Mouse (Mus musculus): ENCODE results near the gene Gng8. TPM values are rescaled to one million over a fixed set of nuclear protein-coding genes. Genes with fewer than 3 reads are reported as not detected.
A peak's percentile ranks its signal among the peaks of the same experiment; 100 is the strongest.

Gene Gng8
- polyA plus RNA-seq, 1 experiment from 2014 or later: 13.0 TPM

- Histone ChIP-seq H3K27me3 (ENCODE audit: control insufficient read depth, insufficient read depth, low read depth, low read length) (peaks cover 22% of the 10 kb centered on the region), H3K9me3 (ENCODE audit: control insufficient read depth, low read length) (no peaks in the 10 kb centered on the region), H3K4me3 (ENCODE audit: low read length) (peak overlapping the region; percentile 5), H3K27ac (ENCODE audit: low read length) (no peak overlapping the region), H3K4me2 (ENCODE audit: low read depth, low read length) (peak overlapping the region; percentile 44), H3K4me1 (replicated peaks; ENCODE audit: control insufficient read depth, insufficient read depth, low read length) (peaks cover 33% of the 10 kb centered on the region), H3K36me3 (ENCODE audit: control insufficient read depth, insufficient read depth, low read length) (no peaks in the 10 kb centered on the region), H3K9ac (ENCODE audit: low read length) (peak overlapping the region; percentile 40; the same call in 1 of the 2 replicates)
- no peak for ATAC-seq (ENCODE audit: low read depth)
- under 1% methylated on average over 24 of the region's 24 CpGs for WGBS
Measured at GRCm38 (mm10) chr7:16895000-16895399, 3.4 kb downstream of the Gng8 start.

DNA sequence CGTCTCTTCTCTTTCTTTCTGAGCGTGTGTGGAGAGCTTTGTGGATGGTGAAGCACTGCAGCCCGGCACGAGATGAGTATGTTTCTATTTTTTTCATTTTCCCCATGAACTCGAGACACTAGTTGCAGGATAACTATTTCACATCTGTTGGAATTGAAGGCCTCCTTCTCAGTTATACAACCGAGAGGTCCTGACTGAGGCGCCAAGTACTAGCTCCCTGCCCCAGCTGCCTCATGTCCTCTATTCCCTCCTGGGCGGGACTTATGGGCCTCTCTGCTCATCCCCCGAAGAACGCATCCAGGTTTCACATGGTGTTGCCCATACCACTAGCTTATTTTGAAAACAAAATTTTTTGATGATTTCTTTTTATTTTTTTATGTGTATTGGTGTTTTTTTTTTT lies 3.9 kb downstream of the Gng8 start:
- no peaks in the 10 kb centered on the region for H3K9me3 ChIP-seq (ENCODE audit: control insufficient read depth, low read length)
- no peak for ATAC-seq (ENCODE audit: low read depth)
- no peak overlapping the region for H3K27ac ChIP-seq (ENCODE audit: low read length)
- WGBS: 27% methylated on average over 10 of the region's 10 CpGs
- H3K4me3 ChIP-seq (ENCODE audit: low read length): no peak overlapping the region; the same call in 1 of the 2 replicates
- H3K9ac ChIP-seq (ENCODE audit: low read length): no peak overlapping the region
- no peaks in the 10 kb centered on the region for H3K36me3 ChIP-seq (ENCODE audit: control insufficient read depth, insufficient read depth, low read length)
- H3K27me3 ChIP-seq (ENCODE audit: control insufficient read depth, insufficient read depth, low read depth, low read length): peaks cover 22% of the 10 kb centered on the region
- H3K4me2 ChIP-seq (ENCODE audit: low read depth, low read length): peak overlapping the region; percentile 44
- peaks cover 33% of the 10 kb centered on the region for H3K4me1 ChIP-seq (replicated peaks; ENCODE audit: control insufficient read depth, insufficient read depth, low read length)

GRCm38 (mm10) chr7:16900526-16900925 lies 8.9 kb downstream of the Gng8 start:
- WGBS: 37% methylated on average over 5 of the region's 5 CpGs
- Histone ChIP-seq H3K9ac (ENCODE audit: low read length) (no peak overlapping the region), H3K4me3 (ENCODE audit: low read length) (no peak overlapping the region), H3K27me3 (ENCODE audit: control insufficient read depth, insufficient read depth, low read depth, low read length) (no peaks in the 10 kb centered on the region), H3K36me3 (ENCODE audit: control insufficient read depth, insufficient read depth, low read length) (no peaks in the 10 kb centered on the region), H3K27ac (ENCODE audit: low read length) (no peak overlapping the region), H3K4me2 (ENCODE audit: low read depth, low read length) (no peak overlapping the region), H3K4me1 (replicated peaks; ENCODE audit: control insufficient read depth, insufficient read depth, low read length) (peaks cover 8% of the 10 kb centered on the region), H3K9me3 (ENCODE audit: control insufficient read depth, low read length) (no peaks in the 10 kb centered on the region)
- ATAC-seq (ENCODE audit: low read depth): no peak

GRCm38 (mm10) chr7:16903439-16903955 lies 11.9 kb downstream of the Gng8 start:
- no peak for ATAC-seq (ENCODE audit: low read depth)
- WGBS: 78% methylated on average over 2 of the region's 2 CpGs
- Histone ChIP-seq H3K4me2 (ENCODE audit: low read depth, low read length) (no peak overlapping the region), H3K27me3 (ENCODE audit: control insufficient read depth, insufficient read depth, low read depth, low read length) (no peaks in the 10 kb centered on the region), H3K9ac (ENCODE audit: low read length) (no peak overlapping the region), H3K4me3 (ENCODE audit: low read length) (no peak overlapping the region), H3K9me3 (ENCODE audit: control insufficient read depth, low read length) (no peaks in the 10 kb centered on the region), H3K36me3 (ENCODE audit: control insufficient read depth, insufficient read depth, low read length) (no peaks in the 10 kb centered on the region), H3K4me1 (replicated peaks; ENCODE audit: control insufficient read depth, insufficient read depth, low read length) (peaks cover 17% of the 10 kb centered on the region), H3K27ac (ENCODE audit: low read length) (no peak overlapping the region)

DNA sequence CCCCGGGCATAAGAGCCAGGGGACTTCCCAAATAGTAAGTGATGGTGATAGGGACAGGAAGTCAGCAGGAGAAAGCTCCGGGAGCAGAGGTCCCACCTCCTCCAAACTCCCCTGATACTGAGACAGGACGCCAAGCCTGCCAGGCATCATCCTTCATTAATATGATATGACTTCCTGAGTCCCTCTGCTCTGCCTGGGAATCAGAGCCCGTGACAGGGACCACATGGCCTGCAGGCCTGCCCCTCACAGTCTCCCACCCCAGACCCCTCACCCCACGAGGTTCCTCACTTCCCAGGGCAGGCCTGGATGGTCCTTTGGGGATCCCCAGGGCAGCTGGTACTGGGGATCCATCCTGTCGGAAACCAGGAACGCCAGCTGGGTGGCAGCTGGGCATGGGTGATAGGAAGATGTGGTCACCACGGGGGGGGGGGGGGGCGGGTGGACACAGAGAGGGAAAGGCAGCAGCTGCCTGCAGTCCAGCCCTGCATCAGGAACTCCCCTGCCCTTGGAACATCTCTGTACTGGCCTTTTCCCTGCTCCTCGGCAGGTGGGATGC lies 12.6 kb downstream of the Gng8 start:
- Histone ChIP-seq H3K36me3 (ENCODE audit: control insufficient read depth, insufficient read depth, low read length) (no peaks in the 10 kb centered on the region), H3K4me1 (replicated peaks; ENCODE audit: control insufficient read depth, insufficient read depth, low read length) (peaks cover 18% of the 10 kb centered on the region), H3K9me3 (ENCODE audit: control insufficient read depth, low read length) (no peaks in the 10 kb centered on the region), H3K9ac (ENCODE audit: low read length) (no peak overlapping the region), H3K4me2 (ENCODE audit: low read depth, low read length) (no peak overlapping the region), H3K27me3 (ENCODE audit: control insufficient read depth, insufficient read depth, low read depth, low read length) (0 out of 2 replicates have a peak, but pooled peaks cover 3% of the 10 kb centered on the region), H3K4me3 (ENCODE audit: low read length) (no peak overlapping the region), H3K27ac (ENCODE audit: low read length) (no peak overlapping the region)
- WGBS: 33% methylated on average over 8 of the region's 10 CpGs
- ATAC-seq (ENCODE audit: low read depth): no peak

GRCm38 (mm10) chr7:16905491-16906021 lies 14.0 kb downstream of the Gng8 start:
- Histone ChIP-seq H3K9ac (ENCODE audit: low read length) (no peak overlapping the region), H3K9me3 (ENCODE audit: control insufficient read depth, low read length) (no peaks in the 10 kb centered on the region), H3K27me3 (ENCODE audit: control insufficient read depth, insufficient read depth, low read depth, low read length) (0 out of 2 replicates have a peak, but pooled peaks cover 3% of the 10 kb centered on the region), H3K27ac (ENCODE audit: low read length) (0 out of 2 replicates have a peak overlapping the region, but pooled peaks have one; percentile 1), H3K36me3 (ENCODE audit: control insufficient read depth, insufficient read depth, low read length) (no peaks in the 10 kb centered on the region), H3K4me3 (ENCODE audit: low read length) (no peak overlapping the region), H3K4me1 (replicated peaks; ENCODE audit: control insufficient read depth, insufficient read depth, low read length) (peaks cover 18% of the 10 kb centered on the region), H3K4me2 (ENCODE audit: low read depth, low read length) (no peak overlapping the region)
- ATAC-seq (ENCODE audit: low read depth): peak; percentile 58
- WGBS: 41% methylated on average over 9 of the region's 9 CpGs

GRCm38 (mm10) chr7:16906281-16906680 lies 14.7 kb downstream of the Gng8 start, which contains the start of gene Ptgir:
Gene Ptgir (plus strand): TSS chr7:16906490.
- Histone ChIP-seq H3K9me3 (ENCODE audit: control insufficient read depth, low read length) (no peaks in the 10 kb centered on the region), H3K4me2 (ENCODE audit: low read depth, low read length) (no peak within 1 kb of the TSS; the same call in 1 of the 2 replicates), H3K27me3 (ENCODE audit: control insufficient read depth, insufficient read depth, low read depth, low read length) (0 out of 2 replicates have a peak, but pooled peaks cover 3% of the 10 kb centered on the region), H3K27ac (ENCODE audit: low read length) (0 out of 2 replicates have a peak within 1 kb of the TSS, but pooled peaks have one; percentile 1), H3K36me3 (ENCODE audit: control insufficient read depth, insufficient read depth, low read length) (no peaks in the 10 kb centered on the region), H3K9ac (ENCODE audit: low read length) (no peak within 1 kb of the TSS), H3K4me1 (replicated peaks; ENCODE audit: control insufficient read depth, insufficient read depth, low read length) (peaks cover 18% of the 10 kb centered on the region), H3K4me3 (ENCODE audit: low read length) (no peak within 1 kb of the TSS)
- ATAC-seq (ENCODE audit: low read depth): peak; percentile 29
- 13% methylated on average over 6 of the region's 6 CpGs for WGBS

GRCm38 (mm10) chr7:16906889-16907559 lies 15.4 kb downstream of the Gng8 start:
- no peak overlapping the region; the same call in 1 of the 2 replicates for H3K4me2 ChIP-seq (ENCODE audit: low read depth, low read length)
- no peak overlapping the region for H3K27ac ChIP-seq (ENCODE audit: low read length)
- WGBS: 88% methylated on average over 41 of the region's 41 CpGs
- 0 out of 2 replicates have a peak, but pooled peaks cover 3% of the 10 kb centered on the region for H3K27me3 ChIP-seq (ENCODE audit: control insufficient read depth, insufficient read depth, low read depth, low read length)
- H3K4me1 ChIP-seq (replicated peaks; ENCODE audit: control insufficient read depth, insufficient read depth, low read length): peaks cover 14% of the 10 kb centered on the region
- H3K36me3 ChIP-seq (ENCODE audit: control insufficient read depth, insufficient read depth, low read length): no peaks in the 10 kb centered on the region
- ATAC-seq (ENCODE audit: low read depth): no peak
- H3K9ac ChIP-seq (ENCODE audit: low read length): no peak overlapping the region
- no peak overlapping the region for H3K4me3 ChIP-seq (ENCODE audit: low read length)
- H3K9me3 ChIP-seq (ENCODE audit: control insufficient read depth, low read length): no peaks in the 10 kb centered on the region

DNA sequence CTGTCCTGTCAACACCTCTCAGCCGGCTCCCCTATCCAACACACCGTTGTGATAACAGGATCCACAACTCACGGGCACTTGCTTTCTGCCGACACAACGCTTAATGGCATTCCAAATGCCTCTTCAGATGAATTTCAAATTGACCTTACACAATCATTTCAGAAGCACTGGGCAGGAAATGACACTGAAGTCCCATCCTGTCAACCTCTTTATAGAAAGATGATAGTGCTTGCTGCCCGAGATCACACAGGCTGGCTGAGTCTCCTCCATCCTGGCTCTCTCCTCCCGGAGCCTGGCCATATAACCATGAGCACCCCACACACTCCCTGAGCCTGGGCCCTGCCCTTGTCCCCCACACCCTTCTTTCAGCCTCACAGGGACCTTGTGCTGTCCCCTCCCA lies 16.3 kb downstream of the Gng8 start:
- H3K9me3 ChIP-seq (ENCODE audit: control insufficient read depth, low read length): no peaks in the 10 kb centered on the region
- 14% methylated on average over 7 of the region's 7 CpGs for WGBS
- H3K4me2 ChIP-seq (ENCODE audit: low read depth, low read length): peak overlapping the region; percentile 9; the same call in 1 of the 2 replicates
- no peak overlapping the region for H3K9ac ChIP-seq (ENCODE audit: low read length)
- no peak for ATAC-seq (ENCODE audit: low read depth)
- H3K27ac ChIP-seq (ENCODE audit: low read length): no peak overlapping the region
- H3K4me1 ChIP-seq (replicated peaks; ENCODE audit: control insufficient read depth, insufficient read depth, low read length): peaks cover 14% of the 10 kb centered on the region
- H3K36me3 ChIP-seq (ENCODE audit: control insufficient read depth, insufficient read depth, low read length): no peaks in the 10 kb centered on the region
- 0 out of 2 replicates have a peak, but pooled peaks cover 3% of the 10 kb centered on the region for H3K27me3 ChIP-seq (ENCODE audit: control insufficient read depth, insufficient read depth, low read depth, low read length)
- H3K4me3 ChIP-seq (ENCODE audit: low read length): no peak overlapping the region

All from lung, embryonic 16.5 days (tissue).